Mouse (Mus musculus): Measurements from ENCODE around the gene Tmub2.

Tmub2 gene

GRCm38 (mm10) chr11:102323516-102323915 is 38.8 kb downstream of the Tmub2 start:
- no peak for DNase-seq (ENCODE audit: low read depth, low spot score)

GRCm38 (mm10) chr11:102327250-102327649 is 42.5 kb downstream of the Tmub2 start:
- DNase-seq (ENCODE audit: low read depth, low spot score), result peak; percentile 80

GRCm38 (mm10) chr11:102327839-102328238 is 43.1 kb downstream of the Tmub2 start:
- DNase-seq (ENCODE audit: low read depth, low spot score), result no peak

- DNase-seq (ENCODE audit: low read depth, low spot score), result no peak
These were observed 44.8 kb downstream of the Tmub2 start for GRCm38 (mm10) chr11:102329518-102329917.

GRCm38 (mm10) chr11:102330039-102330438 is 45.3 kb downstream of the Tmub2 start:
- DNase-seq (ENCODE audit: low read depth, low spot score), result no peak

GRCm38 (mm10) chr11:102331806-102332205 is 47.1 kb downstream of the Tmub2 start:
- DNase-seq (ENCODE audit: low read depth, low spot score), result no peak

- no peak for DNase-seq (ENCODE audit: low read depth, low spot score)
These were observed 48.3 kb downstream of the Tmub2 start for GRCm38 (mm10) chr11:102333061-102333460.

- DNase-seq (ENCODE audit: low read depth, low spot score), result no peak
These were observed 49.3 kb downstream of the Tmub2 start for GRCm38 (mm10) chr11:102334010-102334409.

- DNase-seq (ENCODE audit: low read depth, low spot score), result no peak
These were observed 50.4 kb downstream of the Tmub2 start for GRCm38 (mm10) chr11:102334973-102335700.

- peak; percentile 59 for DNase-seq (ENCODE audit: low read depth, low spot score)
These were observed 51.5 kb downstream of the Tmub2 start for GRCm38 (mm10) chr11:102336191-102336590.

- no peak for DNase-seq (ENCODE audit: low read depth, low spot score)
These were observed 53.2 kb downstream of the Tmub2 start for GRCm38 (mm10) chr11:102337921-102338320.

GRCm38 (mm10) chr11:102338561-102338960 is 53.8 kb downstream of the Tmub2 start:
- peak; percentile 87 for DNase-seq (ENCODE audit: low read depth, low spot score)

Data from 3T3-L1 (cell line).